Mouse (Mus musculus) hindbrain, embryonic 11.5 days (tissue): ENCODE results near the gene E030018B13Rik. TPM values are rescaled to one million over a fixed set of nuclear protein-coding genes. Genes with fewer than 3 reads are reported as not detected.

Experiments used
- ATAC-seq: fragments of 200-750 bp; cut with Nextera tagmentation; 2 replicates; pipeline ENCODE4 v1.8.0; 2017; ENCODE audit warnings: mild to moderate bottlenecking, moderate TSS enrichment, moderate library complexity; ENCODE audit not compliant: low FRiP score
- DNase-seq: peaks from one replicate; pipeline ENCODE4 v3.0.0-alpha.2; 2015; ENCODE audit warnings: low spot score
- H3K27ac ChIP-seq: fragments of 300-500 bp; sonication (generic); 2 replicates; pipeline ENCODE4 v1.5.1; 2014; ENCODE audit warnings: mild to moderate bottlenecking, low read depth, low read length
- H3K27me3 ChIP-seq: fragments of 300-500 bp; sonication (generic); 2 replicates; pipeline ENCODE4 v1.6.1; 2014; ENCODE audit warnings: mild to moderate bottlenecking, low read length, moderate library complexity, mixed read lengths; ENCODE audit not compliant: control insufficient read depth, insufficient read depth
- H3K36me3 ChIP-seq: fragments of 300-500 bp; sonication (generic); 2 replicates; pipeline ENCODE4 v1.6.1; 2014; ENCODE audit warnings: mild to moderate bottlenecking, low read length, moderate library complexity, mixed read lengths; ENCODE audit not compliant: control insufficient read depth, insufficient read depth
- H3K4me1 ChIP-seq: fragments of 300-500 bp; sonication (generic); replicated peaks from 2 replicates; pipeline ENCODE4 v1.6.1; 2014; ENCODE audit warnings: low read length, mixed read lengths; ENCODE audit not compliant: control insufficient read depth, insufficient read depth
- H3K4me2 ChIP-seq: fragments of 300-500 bp; sonication (generic); replicated peaks from 2 replicates; pipeline ENCODE4 v1.6.1; 2014; ENCODE audit warnings: mild to moderate bottlenecking, low read depth, low read length
- H3K4me3 ChIP-seq: fragments of 300-500 bp; sonication (generic); 2 replicates; pipeline ENCODE4 v1.5.1; 2014; ENCODE audit warnings: low read depth, low read length
- H3K9ac ChIP-seq: fragments of 300-500 bp; sonication (generic); 2 replicates; pipeline ENCODE4 v1.6.1; 2014; ENCODE audit warnings: low read depth, low read length
- H3K9me3 ChIP-seq: fragments of 300-500 bp; sonication (generic); 2 replicates; pipeline ENCODE4 v1.6.1; 2016; ENCODE audit warnings: low read length; ENCODE audit not compliant: control insufficient read depth
- WGBS: fragments of 180-500 bp; shearing (Covaris S2); extraction: QIAGEN DNeasy Blood & Tissue Kit; methylation state at CpG from one replicate; pipeline ENCODE4 v1.1.7; 2014; 5-methylcytosine and 5-hydroxymethylcytosine counted together
- polyA plus RNA-seq: library from polyadenylated mRNA; unstranded; fragments of >200 nt; fragmentation: Nextera tagmentation; extraction: Ambion mirVana; gene quantifications from 2 replicates; pipeline ENCODE4 v1.2.1, GENCODE M21; 2014

The E030018B13Rik gene
- polyA plus RNA-seq, 1 experiment from 2014 or later: 0.28 TPM

DNA sequence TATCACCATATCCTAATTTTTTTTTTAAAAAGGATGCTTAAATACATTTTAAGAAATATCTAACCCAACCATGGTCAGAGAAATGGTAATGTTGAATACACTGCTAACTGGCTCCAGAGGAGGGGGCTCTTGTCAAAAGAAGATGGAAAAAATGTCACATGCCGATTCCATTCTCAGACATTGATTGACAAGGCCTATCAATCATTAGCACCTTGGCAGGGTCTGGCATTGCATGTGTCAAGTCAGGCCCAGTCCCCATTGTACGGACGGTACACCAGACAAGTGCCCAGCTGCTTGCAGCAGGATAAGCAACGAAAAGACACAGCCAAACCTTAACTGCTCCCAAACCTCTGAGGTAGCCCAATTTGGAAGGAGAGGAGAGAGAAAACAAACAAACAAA is 22.0 kb upstream of the E030018B13Rik start:
- H3K4me2 ChIP-seq: no peak overlapping the region
- H3K4me3 ChIP-seq: no peak overlapping the region
- no peaks in the 10 kb centered on the region for H3K9me3 ChIP-seq
- no peaks in the 10 kb centered on the region for H3K27me3 ChIP-seq
- no peak overlapping the region for H3K9ac ChIP-seq
- peaks cover 5% of the 10 kb centered on the region; the same call in 1 of the 2 replicates for H3K4me1 ChIP-seq
- no peak for DNase-seq
- WGBS: 73% methylated on average over 4 of the region's 4 CpGs
- H3K36me3 ChIP-seq: peaks cover 9% of the 10 kb centered on the region; the same call in 1 of the 2 replicates
- no peak for ATAC-seq
- no peak overlapping the region for H3K27ac ChIP-seq

DNA sequence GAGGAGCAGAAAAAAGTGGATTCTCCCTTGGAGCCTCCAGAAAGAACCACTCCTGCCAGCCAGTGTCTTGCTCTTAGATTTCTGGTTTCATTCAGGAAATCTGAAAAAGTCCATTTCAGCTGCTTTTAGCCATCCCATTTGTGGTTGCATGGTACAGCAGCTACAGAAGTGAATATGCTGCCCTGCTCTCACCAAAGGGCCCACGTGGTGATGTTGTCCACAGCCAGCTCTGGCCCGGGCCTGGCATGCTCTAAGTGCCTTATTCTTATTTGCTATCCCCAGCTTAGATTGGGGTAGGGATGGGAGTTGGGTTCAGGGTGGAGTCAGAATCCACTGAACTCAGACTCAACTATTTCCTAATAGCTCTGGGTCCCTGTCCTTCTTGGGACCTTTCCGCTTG is 21.4 kb upstream of the E030018B13Rik start:
- no peaks in the 10 kb centered on the region for H3K9me3 ChIP-seq
- WGBS: 89% methylated on average over 3 of the region's 3 CpGs
- DNase-seq (no peak), ATAC-seq (no peak)
- no peak overlapping the region for H3K9ac ChIP-seq
- H3K4me1 ChIP-seq: peaks cover 5% of the 10 kb centered on the region; the same call in 1 of the 2 replicates
- no peak overlapping the region for H3K4me2 ChIP-seq
- no peak overlapping the region for H3K4me3 ChIP-seq
- H3K27me3 ChIP-seq: no peaks in the 10 kb centered on the region
- H3K36me3 ChIP-seq: peaks cover 6% of the 10 kb centered on the region; the same call in 1 of the 2 replicates
- no peak overlapping the region for H3K27ac ChIP-seq

DNA sequence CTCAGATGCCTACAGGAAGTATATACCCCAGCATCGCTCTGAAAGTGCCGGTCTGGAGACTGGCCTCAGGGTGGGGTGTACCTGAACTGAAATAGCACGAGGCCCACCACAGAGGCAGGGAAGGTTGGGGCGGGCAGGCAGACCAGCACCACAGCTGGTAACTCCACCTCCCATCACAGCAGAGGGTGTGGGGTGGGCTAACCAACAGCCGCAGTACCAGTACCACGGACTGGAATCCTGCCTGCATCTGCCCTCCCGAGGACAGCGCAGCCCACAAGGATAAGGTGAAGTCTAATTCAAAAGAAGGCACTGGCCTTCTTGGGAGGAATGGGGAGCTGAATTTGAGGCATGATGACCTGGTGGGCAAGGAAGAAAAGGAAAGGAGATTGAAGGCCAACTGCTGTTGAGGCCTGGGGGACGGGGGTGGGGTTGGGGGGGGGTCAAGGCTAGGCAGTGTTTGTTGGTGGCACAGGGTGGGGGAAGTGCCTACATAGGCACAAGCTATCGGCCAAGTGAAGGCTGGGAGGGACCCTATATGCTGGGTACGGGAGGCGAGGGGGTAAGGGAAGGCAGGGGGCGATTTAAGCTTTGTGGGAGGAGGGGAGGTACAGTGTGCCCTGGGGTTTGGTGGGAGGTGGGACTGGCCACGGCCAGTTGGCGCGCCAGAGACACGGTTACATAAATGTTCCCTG is 20.2 kb upstream of the E030018B13Rik start:
- Histone ChIP-seq H3K4me3 (peak overlapping the region; percentile 18), H3K9me3 (no peaks in the 10 kb centered on the region), H3K9ac (peak overlapping the region; percentile 57; the same call in 1 of the 2 replicates), H3K36me3 (no peaks in the 10 kb centered on the region), H3K4me1 (peaks cover 5% of the 10 kb centered on the region; the same call in 1 of the 2 replicates), H3K27ac (no peak overlapping the region), H3K4me2 (peak overlapping the region; percentile 54), H3K27me3 (no peaks in the 10 kb centered on the region)
- no peak for DNase-seq
- peak; percentile 31 for ATAC-seq
- WGBS: 19% methylated on average over 17 of the region's 17 CpGs

DNA sequence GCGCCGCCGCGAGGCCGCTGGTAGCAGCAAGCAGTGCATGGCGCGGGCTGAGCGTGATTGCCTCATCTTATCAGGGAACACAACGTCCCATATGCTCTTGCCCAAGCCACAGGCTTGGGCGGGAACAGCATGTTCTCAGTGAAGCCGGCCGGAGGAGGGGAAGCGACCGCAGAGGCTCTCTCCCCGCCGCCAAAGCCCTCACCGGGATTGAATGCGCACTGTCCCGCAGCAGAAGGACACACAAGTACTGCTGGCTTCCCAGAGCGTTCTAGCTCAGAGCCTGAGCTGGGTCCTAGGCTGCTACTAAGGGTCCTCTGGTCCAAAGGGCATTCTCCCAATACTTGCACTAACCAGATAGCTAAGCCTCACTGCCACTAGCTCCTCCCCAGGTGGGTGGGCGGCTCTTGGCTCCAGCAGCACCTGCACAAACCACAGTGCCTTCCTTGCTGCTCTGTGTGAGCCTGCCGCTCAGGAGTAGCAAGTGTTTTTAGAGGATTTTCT is 19.6 kb upstream of the E030018B13Rik start:
- H3K4me3 ChIP-seq: peak overlapping the region; percentile 18
- H3K36me3 ChIP-seq: no peaks in the 10 kb centered on the region
- no peaks in the 10 kb centered on the region for H3K9me3 ChIP-seq
- 1% methylated on average over 21 of the region's 22 CpGs for WGBS
- ATAC-seq (peak; percentile 84), DNase-seq (peak; percentile 81)
- H3K4me2 ChIP-seq: peak overlapping the region; percentile 54
- no peaks in the 10 kb centered on the region for H3K27me3 ChIP-seq
- peak overlapping the region; percentile 30; the same call in 1 of the 2 replicates for H3K27ac ChIP-seq
- peaks cover 5% of the 10 kb centered on the region; the same call in 1 of the 2 replicates for H3K4me1 ChIP-seq
- peak overlapping the region; percentile 57 for H3K9ac ChIP-seq

DNA sequence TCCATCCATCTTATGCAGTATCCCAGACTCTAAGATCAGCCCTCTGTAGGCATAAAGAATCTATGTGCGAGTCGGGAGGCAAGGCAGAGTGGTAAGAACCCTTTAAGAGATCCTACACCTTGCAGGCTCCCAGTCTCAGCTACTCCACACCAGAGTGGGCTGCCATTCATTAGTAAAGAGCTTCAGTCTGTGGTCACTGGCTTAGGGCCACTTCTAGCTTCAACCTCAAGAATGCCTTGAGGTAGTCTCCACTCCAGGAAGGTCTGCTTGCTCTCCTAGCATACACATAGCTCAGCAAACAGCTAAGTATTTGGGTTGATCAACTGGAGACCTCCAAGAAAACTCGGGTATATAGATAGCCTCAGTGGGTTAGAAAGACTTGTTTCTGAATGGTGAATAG is 19.0 kb upstream of the E030018B13Rik start:
- H3K4me1 ChIP-seq: peaks cover 5% of the 10 kb centered on the region; the same call in 1 of the 2 replicates
- ATAC-seq (no peak), DNase-seq (no peak)
- H3K9ac ChIP-seq: no peak overlapping the region
- H3K4me2 ChIP-seq: no peak overlapping the region; the same call in 1 of the 2 replicates
- no peaks in the 10 kb centered on the region for H3K36me3 ChIP-seq
- H3K27me3 ChIP-seq: no peaks in the 10 kb centered on the region
- H3K27ac ChIP-seq: no peak overlapping the region
- H3K4me3 ChIP-seq: no peak overlapping the region
- WGBS: 54% methylated on average over 3 of the region's 3 CpGs
- no peaks in the 10 kb centered on the region for H3K9me3 ChIP-seq

DNA sequence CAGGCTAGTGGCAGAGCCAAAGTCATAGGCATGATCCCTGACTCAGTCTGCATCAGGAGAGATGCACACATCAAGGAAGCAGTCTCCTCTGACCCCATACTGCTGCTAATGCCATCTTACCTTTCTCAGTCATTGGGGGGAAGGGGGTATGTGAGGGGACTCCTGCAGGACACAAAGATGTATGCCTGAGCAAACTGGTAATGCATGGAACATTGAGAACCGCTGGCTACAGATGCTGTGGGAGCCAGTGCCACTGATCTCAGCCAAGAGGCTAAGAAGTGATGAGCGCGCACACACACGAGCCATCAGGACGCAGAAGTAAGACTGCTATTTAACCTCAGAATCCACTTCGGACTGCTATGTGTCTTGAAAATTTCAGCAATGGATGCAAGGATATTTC is 18.5 kb upstream of the E030018B13Rik start:
- Histone ChIP-seq H3K9me3 (no peaks in the 10 kb centered on the region), H3K36me3 (no peaks in the 10 kb centered on the region), H3K4me2 (no peak overlapping the region), H3K27ac (no peak overlapping the region), H3K4me3 (no peak overlapping the region), H3K27me3 (no peaks in the 10 kb centered on the region), H3K9ac (no peak overlapping the region), H3K4me1 (peaks cover 5% of the 10 kb centered on the region; the same call in 1 of the 2 replicates)
- ATAC-seq (no peak), DNase-seq (no peak)
- 90% methylated on average over 6 of the region's 6 CpGs for WGBS

GRCm38 (mm10) chr7:63899925-63900324 is 16.7 kb upstream of the E030018B13Rik start:
- Histone ChIP-seq H3K4me3 (no peak overlapping the region), H3K27ac (no peak overlapping the region), H3K27me3 (no peaks in the 10 kb centered on the region), H3K4me1 (peaks cover 5% of the 10 kb centered on the region; the same call in 1 of the 2 replicates), H3K36me3 (no peaks in the 10 kb centered on the region), H3K9me3 (no peaks in the 10 kb centered on the region), H3K9ac (no peak overlapping the region), H3K4me2 (no peak overlapping the region)
- ATAC-seq (no peak), DNase-seq (no peak)
- WGBS: 87% methylated on average over 8 of the region's 8 CpGs

DNA sequence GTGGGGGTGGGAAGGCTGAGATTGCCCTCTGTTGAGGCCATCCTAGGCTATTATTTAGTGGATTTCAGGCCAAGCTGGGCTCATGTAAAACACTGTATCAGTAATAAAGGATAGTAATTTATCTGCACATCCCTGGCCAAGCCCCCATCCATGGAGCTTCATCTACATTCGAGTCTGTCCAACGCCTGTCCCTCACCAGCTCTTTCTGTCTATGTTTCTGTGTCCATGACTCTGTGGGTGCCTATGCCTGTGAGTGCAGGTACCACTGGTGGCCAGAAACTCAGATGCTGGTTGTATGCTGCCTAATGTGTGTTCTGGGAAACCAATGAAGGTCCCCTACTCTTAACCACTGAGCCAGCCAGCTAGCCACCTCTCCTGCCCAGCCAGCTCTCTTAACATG is 16.2 kb upstream of the E030018B13Rik start:
- peaks cover 5% of the 10 kb centered on the region; the same call in 1 of the 2 replicates for H3K4me1 ChIP-seq
- no peak overlapping the region for H3K4me2 ChIP-seq
- H3K36me3 ChIP-seq: no peaks in the 10 kb centered on the region
- no peak overlapping the region for H3K9ac ChIP-seq
- H3K27me3 ChIP-seq: no peaks in the 10 kb centered on the region
- DNase-seq (no peak), ATAC-seq (no peak)
- no peaks in the 10 kb centered on the region for H3K9me3 ChIP-seq
- H3K27ac ChIP-seq: no peak overlapping the region
- 88% methylated on average over 2 of the region's 2 CpGs for WGBS
- no peak overlapping the region for H3K4me3 ChIP-seq

DNA sequence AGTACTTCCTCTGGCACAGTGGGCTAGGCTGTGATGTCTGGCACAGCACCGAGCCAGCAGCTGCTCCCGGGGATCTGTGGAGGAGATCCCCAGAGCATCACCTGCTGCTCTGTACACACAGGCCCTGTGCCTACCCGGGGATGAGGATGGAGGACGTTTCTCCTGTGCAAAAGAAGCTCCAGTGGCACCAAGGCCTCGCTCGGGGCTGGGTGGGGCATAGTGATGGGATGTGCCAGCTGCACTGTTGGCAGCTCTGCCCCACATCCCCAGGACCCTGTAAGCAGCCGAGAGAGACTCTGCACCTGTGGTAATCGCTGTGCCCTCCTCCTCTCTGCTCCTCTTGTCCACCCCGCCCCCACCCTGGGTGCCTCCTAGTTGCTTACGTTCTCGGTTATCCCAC is 15.3 kb upstream of the E030018B13Rik start:
- ATAC-seq (no peak), DNase-seq (no peak)
- 79% methylated on average over 9 of the region's 11 CpGs for whole genome bisulfite sequencing
- Histone ChIP-seq H3K9me3 (no peaks in the 10 kb centered on the region), H3K36me3 (no peaks in the 10 kb centered on the region), H3K4me3 (no peak overlapping the region), H3K9ac (no peak overlapping the region), H3K27ac (no peak overlapping the region), H3K4me1 (peaks cover 5% of the 10 kb centered on the region; the same call in 1 of the 2 replicates), H3K4me2 (no peak overlapping the region), H3K27me3 (no peaks in the 10 kb centered on the region)
